Mouse (Mus musculus) spleen, adult 2 months (tissue): ENCODE data around the gene Nav3.

ENCODE experiments used
- CTCF ChIP-seq: fragments of 200-500 bp; IDR thresholded peaks from 2 replicates; pipeline ENCODE4 v1.5.1; 2011; ENCODE audit warnings: mild to moderate bottlenecking, inconsistent platforms; ENCODE audit not compliant: insufficient read depth, insufficient read length, insufficient replicate concordance; ENCODE audit errors: extremely low read depth
- POLR2A ChIP-seq: fragments of 200-500 bp; IDR thresholded peaks from 2 replicates; pipeline ENCODE4 v1.6.1; 2011; ENCODE audit warnings: low read depth, low read length, inconsistent platforms

- TF ChIP-seq CTCF (no peak), POLR2A (no peak)
Observed at GRCm38 (mm10) chr10:110469445-110469844, 13.4 kb upstream of the Nav3 start.
